Mouse (Mus musculus) midbrain, embryonic 11.5 days (tissue): ENCODE data around the gene Agap1. TPM values are rescaled to one million over a fixed set of nuclear protein-coding genes. Genes with fewer than 3 reads are reported as not detected.

ENCODE experiments used
- ATAC-seq: fragments of 200-750 bp; cut with Nextera tagmentation; 2 replicates; pipeline ENCODE4 v1.8.0; 2017; ENCODE audit warnings: moderate TSS enrichment, moderate library complexity; ENCODE audit not compliant: low FRiP score
- DNase-seq: peaks from one replicate; pipeline ENCODE4 v3.0.0; 2015; ENCODE audit warnings: low spot score; ENCODE audit errors: missing footprints
- H3K27ac ChIP-seq: fragments of 300-500 bp; sonication (generic); 2 replicates; pipeline ENCODE4 v1.5.1; 2014; ENCODE audit warnings: low read depth, low read length
- H3K27me3 ChIP-seq: fragments of 300-500 bp; sonication (generic); 2 replicates; pipeline ENCODE4 v1.6.1; 2014; ENCODE audit warnings: mild to moderate bottlenecking, low read length, moderate library complexity, mixed read lengths; ENCODE audit not compliant: control insufficient read depth, insufficient read depth
- H3K36me3 ChIP-seq: fragments of 300-500 bp; sonication (generic); 2 replicates; pipeline ENCODE4 v1.6.1; 2014; ENCODE audit warnings: mild to moderate bottlenecking, low read length, moderate library complexity, mixed read lengths; ENCODE audit not compliant: control insufficient read depth, insufficient read depth
- H3K4me1 ChIP-seq: fragments of 300-500 bp; sonication (generic); 2 replicates; pipeline ENCODE4 v1.6.1; 2014; ENCODE audit warnings: low read length; ENCODE audit not compliant: control insufficient read depth, insufficient read depth
- H3K4me2 ChIP-seq: fragments of 300-500 bp; sonication (generic); 2 replicates; pipeline ENCODE4 v1.6.1; 2014; ENCODE audit warnings: mild to moderate bottlenecking, moderate library complexity
- H3K4me3 ChIP-seq: fragments of 300-500 bp; sonication (generic); 2 replicates; pipeline ENCODE4 v1.5.1; 2014; ENCODE audit warnings: low read depth, low read length
- H3K9ac ChIP-seq: fragments of 300-500 bp; sonication (generic); 2 replicates; pipeline ENCODE4 v1.6.1; 2014; ENCODE audit warnings: low read length
- H3K9me3 ChIP-seq: fragments of 300-500 bp; sonication (generic); 2 replicates; pipeline ENCODE4 v1.6.1; 2016; ENCODE audit warnings: low read length; ENCODE audit not compliant: control insufficient read depth
- WGBS: fragments of 180-500 bp; shearing (Covaris S2); extraction: QIAGEN DNeasy Blood & Tissue Kit; methylation state at CpG from one replicate; pipeline ENCODE4 v1.1.7; 2014; 5-methylcytosine and 5-hydroxymethylcytosine counted together
- polyA plus RNA-seq: library from polyadenylated mRNA; unstranded; fragments of >200 nt; fragmentation: Nextera tagmentation; extraction: Ambion mirVana; gene quantifications from 2 replicates; pipeline ENCODE4 v1.2.1, GENCODE M21; 2014

Agap1 gene
- polyA plus RNA-seq, 1 experiment from 2014 or later: 33.6 TPM

DNA sequence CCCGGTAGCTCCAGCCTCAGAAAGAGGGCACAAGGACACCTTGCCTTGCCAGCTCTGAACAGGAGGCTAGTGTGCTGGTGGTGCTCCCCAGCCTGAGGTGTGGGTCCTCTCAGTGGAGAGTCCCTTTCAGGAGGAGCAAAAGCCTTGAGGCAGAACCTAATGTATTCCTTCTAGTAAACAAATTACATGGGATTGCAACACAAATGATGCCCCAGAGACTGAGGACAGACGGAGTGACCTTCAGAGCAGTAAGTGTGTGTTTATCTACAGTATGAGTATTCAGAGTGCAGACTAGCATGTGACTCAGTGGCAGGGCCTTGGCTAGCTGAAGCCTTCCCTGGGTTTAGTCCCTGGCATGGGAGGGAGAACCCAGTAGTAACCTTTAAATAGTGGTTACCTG is 165.4 kb downstream of the Agap1 start:
- no peaks in the 10 kb centered on the region for H3K9me3 ChIP-seq
- H3K36me3 ChIP-seq: no peaks in the 10 kb centered on the region
- no peaks in the 10 kb centered on the region for H3K4me1 ChIP-seq
- no peak for DNase-seq
- H3K4me2 ChIP-seq: no peak overlapping the region
- H3K27me3 ChIP-seq: no peaks in the 10 kb centered on the region
- WGBS: 85% methylated on average over 2 of the region's 2 CpGs
- H3K9ac ChIP-seq: no peak overlapping the region
- no peak overlapping the region for H3K4me3 ChIP-seq
- ATAC-seq: no peak
- H3K27ac ChIP-seq: no peak overlapping the region

GRCm38 (mm10) chr1:89621014-89621791 is 166.6 kb downstream of the Agap1 start:
- DNase-seq (no peak), ATAC-seq (no peak)
- H3K9ac ChIP-seq: no peak overlapping the region
- WGBS: 71% methylated on average over 8 of the region's 8 CpGs
- H3K27ac ChIP-seq: no peak overlapping the region
- H3K4me2 ChIP-seq: no peak overlapping the region
- no peak overlapping the region for H3K4me3 ChIP-seq
- no peaks in the 10 kb centered on the region for H3K27me3 ChIP-seq
- no peaks in the 10 kb centered on the region for H3K4me1 ChIP-seq
- H3K36me3 ChIP-seq: no peaks in the 10 kb centered on the region
- H3K9me3 ChIP-seq: no peaks in the 10 kb centered on the region

DNA sequence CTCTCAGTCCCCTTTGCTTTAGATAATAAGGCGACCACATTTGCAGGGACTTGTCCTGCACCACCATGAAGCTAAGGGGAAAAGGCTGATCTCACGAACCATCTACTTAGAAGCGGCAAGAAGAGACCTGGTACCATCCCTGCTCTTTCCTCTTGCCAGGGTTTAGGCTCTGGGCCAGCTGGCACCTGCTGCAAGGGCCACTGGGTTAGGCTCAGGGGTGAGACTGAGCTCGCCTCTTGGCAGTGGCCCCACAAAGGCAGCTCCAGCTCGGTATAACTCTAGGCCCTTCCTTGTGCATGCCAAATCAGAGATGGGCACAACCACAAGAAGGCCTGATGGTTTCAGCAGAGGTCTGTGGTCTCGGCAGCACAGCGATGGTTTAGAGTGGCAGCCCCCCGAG is 167.3 kb downstream of the Agap1 start:
- Histone ChIP-seq H3K27ac (no peak overlapping the region), H3K36me3 (no peaks in the 10 kb centered on the region), H3K27me3 (no peaks in the 10 kb centered on the region), H3K9ac (no peak overlapping the region), H3K9me3 (no peaks in the 10 kb centered on the region), H3K4me3 (no peak overlapping the region), H3K4me2 (no peak overlapping the region), H3K4me1 (no peaks in the 10 kb centered on the region)
- no peak for DNase-seq
- no peak for ATAC-seq
- WGBS: 89% methylated on average over 8 of the region's 8 CpGs

GRCm38 (mm10) chr1:89622801-89623200 is 168.2 kb downstream of the Agap1 start:
- no peak overlapping the region for H3K27ac ChIP-seq
- no peaks in the 10 kb centered on the region for H3K36me3 ChIP-seq
- no peak overlapping the region for H3K4me2 ChIP-seq
- WGBS: 90% methylated on average over 7 of the region's 7 CpGs
- no peaks in the 10 kb centered on the region for H3K9me3 ChIP-seq
- no peak overlapping the region for H3K4me3 ChIP-seq
- ATAC-seq (no peak), DNase-seq (no peak)
- H3K27me3 ChIP-seq: no peaks in the 10 kb centered on the region
- H3K4me1 ChIP-seq: no peaks in the 10 kb centered on the region
- no peak overlapping the region for H3K9ac ChIP-seq

- H3K27me3 ChIP-seq: no peaks in the 10 kb centered on the region
- no peaks in the 10 kb centered on the region for H3K4me1 ChIP-seq
- no peaks in the 10 kb centered on the region for H3K36me3 ChIP-seq
- DNase-seq (no peak), ATAC-seq (no peak)
- H3K4me3 ChIP-seq: no peak overlapping the region
- no peak overlapping the region for H3K4me2 ChIP-seq
- WGBS: 80% methylated on average over 4 of the region's 4 CpGs
- H3K9me3 ChIP-seq: no peaks in the 10 kb centered on the region
- H3K27ac ChIP-seq: no peak overlapping the region
- H3K9ac ChIP-seq: no peak overlapping the region
Observed at GRCm38 (mm10) chr1:89625312-89625711, 170.7 kb downstream of the Agap1 start.

DNA sequence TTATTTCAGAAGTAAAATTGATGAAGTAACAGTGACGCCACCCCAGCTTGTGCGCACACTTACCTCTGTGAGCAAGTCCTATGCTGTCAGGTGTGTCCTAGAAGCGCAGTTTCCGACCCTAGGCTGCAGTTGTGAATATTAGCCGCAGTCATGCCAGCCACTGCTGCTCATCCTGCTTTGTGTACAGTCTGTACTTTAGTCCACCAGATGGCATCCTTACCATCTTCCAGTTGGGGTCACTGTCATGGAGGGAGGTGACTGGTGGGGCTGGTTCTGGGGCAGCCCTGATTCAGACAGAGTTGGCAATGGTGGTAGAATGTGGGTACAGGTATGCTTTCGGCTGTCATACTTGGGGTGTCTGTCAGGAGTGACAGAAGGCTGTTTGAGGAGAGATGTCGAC is 171.4 kb downstream of the Agap1 start:
- Histone ChIP-seq H3K4me1 (no peaks in the 10 kb centered on the region), H3K9ac (no peak overlapping the region), H3K4me3 (no peak overlapping the region), H3K27ac (no peak overlapping the region), H3K4me2 (no peak overlapping the region), H3K27me3 (no peaks in the 10 kb centered on the region), H3K36me3 (no peaks in the 10 kb centered on the region), H3K9me3 (no peaks in the 10 kb centered on the region)
- DNase-seq (no peak), ATAC-seq (no peak)
- 93% methylated on average over 7 of the region's 7 CpGs for WGBS

DNA sequence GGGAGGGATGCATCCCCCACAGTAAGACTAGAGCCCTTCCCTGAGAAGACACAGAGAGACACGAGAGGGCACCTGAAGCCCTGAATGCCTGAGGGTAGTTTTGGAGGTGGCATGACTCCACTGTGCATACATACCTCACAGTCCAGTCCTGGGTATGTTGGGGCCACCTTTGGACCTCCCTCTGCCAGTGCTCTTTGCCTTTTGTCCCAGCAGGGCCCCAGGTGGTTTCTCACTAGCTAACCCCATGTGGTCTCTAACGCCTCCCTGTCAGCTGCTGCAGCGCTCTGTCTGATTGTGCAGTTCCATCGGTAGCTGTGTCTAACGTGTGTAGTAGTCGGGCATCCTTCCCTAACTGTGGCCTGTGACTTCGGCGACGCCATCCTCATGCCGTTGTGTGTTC is 172.3 kb downstream of the Agap1 start:
- ATAC-seq (no peak), DNase-seq (no peak)
- no peak overlapping the region for H3K9ac ChIP-seq
- 78% methylated on average over 10 of the region's 10 CpGs for WGBS
- no peaks in the 10 kb centered on the region for H3K4me1 ChIP-seq
- H3K4me2 ChIP-seq: no peak overlapping the region
- H3K27me3 ChIP-seq: no peaks in the 10 kb centered on the region
- H3K9me3 ChIP-seq: no peaks in the 10 kb centered on the region
- H3K36me3 ChIP-seq: no peaks in the 10 kb centered on the region
- H3K4me3 ChIP-seq: no peak overlapping the region
- 0 out of 2 replicates have a peak overlapping the region, but pooled peaks have one; percentile 30 for H3K27ac ChIP-seq

DNA sequence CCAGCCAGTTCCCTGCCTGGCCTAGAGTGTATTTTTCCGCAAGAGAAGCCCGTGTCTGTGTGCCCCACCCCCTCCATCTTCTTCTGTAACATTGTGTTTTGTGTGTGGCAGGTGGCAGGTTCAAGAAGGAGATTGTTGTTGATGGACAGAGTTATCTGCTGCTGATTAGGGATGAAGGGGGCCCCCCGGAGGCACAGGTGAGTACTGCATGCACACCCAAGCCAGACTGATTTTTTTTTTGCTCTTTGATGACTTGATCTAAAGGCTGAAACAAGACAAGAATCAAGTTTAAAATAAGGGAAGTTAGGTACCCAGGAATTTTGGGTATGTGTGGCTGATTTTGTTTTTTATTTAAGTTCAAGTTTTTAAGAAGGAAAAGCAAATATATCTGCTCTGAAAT is 173.0 kb downstream of the Agap1 start:
- no peaks in the 10 kb centered on the region for H3K9me3 ChIP-seq
- H3K27ac ChIP-seq: no peak overlapping the region
- H3K27me3 ChIP-seq: no peaks in the 10 kb centered on the region
- H3K4me2 ChIP-seq: no peak overlapping the region
- H3K4me1 ChIP-seq: no peaks in the 10 kb centered on the region
- H3K9ac ChIP-seq: no peak overlapping the region
- H3K36me3 ChIP-seq: no peaks in the 10 kb centered on the region
- peak; percentile 94 for DNase-seq
- ATAC-seq: no peak
- WGBS: 66% methylated on average over 3 of the region's 3 CpGs
- no peak overlapping the region for H3K4me3 ChIP-seq

- Histone ChIP-seq H3K9me3 (no peaks in the 10 kb centered on the region), H3K9ac (no peak overlapping the region), H3K27ac (no peak overlapping the region), H3K27me3 (no peaks in the 10 kb centered on the region), H3K4me2 (no peak overlapping the region), H3K4me3 (no peak overlapping the region), H3K36me3 (peaks cover 7% of the 10 kb centered on the region), H3K4me1 (no peaks in the 10 kb centered on the region)
- 92% methylated on average over 4 of the region's 4 CpGs for WGBS
- ATAC-seq (no peak), DNase-seq (no peak)
Observed at GRCm38 (mm10) chr1:89630836-89631235, 176.2 kb downstream of the Agap1 start.
